Mouse (Mus musculus): ENCODE measurements around the gene Gm28171. TPM values are rescaled to one million over a fixed set of nuclear protein-coding genes. Genes with fewer than 3 reads are reported as not detected.

The Gm28171 gene
- polyA plus RNA-seq (2012; ENCODE audit: low replicate concordance), result not detected in 2 replicates

DNA sequence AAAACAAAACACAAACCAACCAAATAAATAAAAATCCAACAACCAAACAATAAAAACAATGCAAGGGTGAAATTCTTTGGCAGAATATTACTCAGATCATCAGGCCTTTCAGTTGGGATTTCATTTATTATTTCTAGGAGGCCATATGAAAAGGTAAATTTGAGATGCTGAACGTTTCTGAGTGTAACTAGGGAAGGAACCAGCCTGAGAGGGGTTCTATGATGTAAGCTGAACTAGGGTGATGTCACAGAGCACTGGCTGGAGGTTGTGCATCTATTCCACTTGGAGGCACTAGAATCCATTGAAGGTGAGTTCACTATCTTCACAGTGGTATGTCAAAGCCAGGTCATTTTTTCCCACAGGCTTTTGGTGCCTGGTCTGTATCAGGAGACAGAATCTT is at the start of gene Gm28171:
Gm28171 (plus strand) TSS at position 301 of the 400 bp plus-strand sequence.

Other genes with a start within 250 kb of the Gm28171 start
- not detected in 2 replicates for gene Gm21854, start 136.4 kb upstream of the Gm28171 start, polyA plus RNA-seq (2012; ENCODE audit: low replicate concordance)
- not detected in 2 replicates for gene Gm20914, start 67.4 kb upstream of the Gm28171 start, polyA plus RNA-seq (2012; ENCODE audit: low replicate concordance)
- not detected in 2 replicates for gene Gm21778, start 149.1 kb downstream of the Gm28171 start, polyA plus RNA-seq (2012; ENCODE audit: low replicate concordance)